Mouse (Mus musculus) hindbrain, embryonic 13.5 days (tissue): ENCODE measurements around the gene Map1b. TPM values are rescaled to one million over a fixed set of nuclear protein-coding genes. Genes with fewer than 3 reads are reported as not detected.
A peak's percentile ranks its signal among the peaks of the same experiment; 100 is the strongest.

Experiments
- ATAC-seq: fragments of 200-750 bp; cut with Nextera tagmentation; 2 replicates; pipeline ENCODE4 v1.8.0; 2017; ENCODE audit warnings: moderate TSS enrichment; ENCODE audit not compliant: low FRiP score
- H3K27ac ChIP-seq: fragments of 300-500 bp; sonication (generic); 2 replicates; pipeline ENCODE4 v1.5.1; 2015; ENCODE audit warnings: inconsistent platforms, mild to moderate bottlenecking, moderate library complexity
- H3K27me3 ChIP-seq: fragments of 300-500 bp; sonication (generic); 2 replicates; pipeline ENCODE4 v1.6.1; 2015; ENCODE audit warnings: mild to moderate bottlenecking, inconsistent platforms
- H3K36me3 ChIP-seq: fragments of 300-500 bp; sonication (generic); 2 replicates; pipeline ENCODE4 v1.6.1; 2015; ENCODE audit warnings: mild to moderate bottlenecking, inconsistent platforms
- H3K4me1 ChIP-seq: fragments of 300-500 bp; sonication (generic); replicated peaks from 2 replicates; pipeline ENCODE4 v1.6.1; 2015; ENCODE audit warnings: inconsistent platforms
- H3K4me2 ChIP-seq: fragments of 300-500 bp; sonication (generic); 2 replicates; pipeline ENCODE4 v1.6.1; 2015; ENCODE audit warnings: inconsistent platforms, mild to moderate bottlenecking, moderate library complexity
- H3K4me3 ChIP-seq: fragments of 300-500 bp; sonication (generic); 2 replicates; pipeline ENCODE4 v1.5.1; 2015; ENCODE audit warnings: mild to moderate bottlenecking, inconsistent platforms
- H3K9ac ChIP-seq: fragments of 300-500 bp; sonication (generic); 2 replicates; pipeline ENCODE4 v1.6.1; 2015; ENCODE audit warnings: mild to moderate bottlenecking, inconsistent platforms
- H3K9me3 ChIP-seq: fragments of 300-500 bp; sonication (generic); 2 replicates; pipeline ENCODE4 v1.6.1; 2016; ENCODE audit warnings: inconsistent platforms
- WGBS: fragments of 180-500 bp; shearing (Covaris S2); methylation state at CpG from one replicate; pipeline ENCODE4 v1.1.7; 2015; 5-methylcytosine and 5-hydroxymethylcytosine counted together
- polyA plus RNA-seq: library from polyadenylated mRNA; unstranded; fragments of >200 nt; fragmentation: Nextera tagmentation; extraction: Ambion mirVana; gene quantifications from 2 replicates; pipeline ENCODE4 v1.2.1, GENCODE M21; 2015

Gene Map1b
- polyA plus RNA-seq, 1 experiment from 2014 or later, result 2,103 TPM

GRCm38 (mm10) chr13:99501393-99501792 lies 14.9 kb downstream of the Map1b start:
- Histone ChIP-seq H3K9me3 (no peaks in the 10 kb centered on the region), H3K27ac (peak overlapping the region; percentile 77), H3K4me1 (peaks cover 83% of the 10 kb centered on the region), H3K4me2 (peak overlapping the region; percentile 38), H3K4me3 (0 out of 2 replicates have a peak overlapping the region, but pooled peaks have one; percentile 1), H3K36me3 (peaks cover 48% of the 10 kb centered on the region), H3K27me3 (no peaks in the 10 kb centered on the region), H3K9ac (peak overlapping the region; percentile 60)
- WGBS, result 15% methylated on average over 7 of the region's 7 CpGs
- ATAC-seq, result no peak

GRCm38 (mm10) chr13:99500609-99501008 lies 15.7 kb downstream of the Map1b start:
- H3K9me3 ChIP-seq, result no peaks in the 10 kb centered on the region
- 71% methylated on average over 3 of the region's 3 CpGs for WGBS
- peaks cover 85% of the 10 kb centered on the region for H3K4me1 ChIP-seq
- H3K27ac ChIP-seq, result peak overlapping the region; percentile 77
- peak overlapping the region; percentile 38; the same call in 1 of the 2 replicates for H3K4me2 ChIP-seq
- H3K27me3 ChIP-seq, result no peaks in the 10 kb centered on the region
- no peak overlapping the region for H3K4me3 ChIP-seq
- no peak for ATAC-seq
- peak overlapping the region; percentile 46; the same call in 1 of the 2 replicates for H3K9ac ChIP-seq
- H3K36me3 ChIP-seq, result peaks cover 40% of the 10 kb centered on the region

- H3K4me2 ChIP-seq, result no peak overlapping the region
- no peak for ATAC-seq
- no peak overlapping the region for H3K9ac ChIP-seq
- peaks cover 84% of the 10 kb centered on the region for H3K4me1 ChIP-seq
- no peaks in the 10 kb centered on the region for H3K9me3 ChIP-seq
- 42% methylated on average over 9 of the region's 9 CpGs for WGBS
- H3K4me3 ChIP-seq, result no peak overlapping the region
- peak overlapping the region; percentile 55; the same call in 1 of the 2 replicates for H3K27ac ChIP-seq
- H3K36me3 ChIP-seq, result peaks cover 35% of the 10 kb centered on the region
- no peaks in the 10 kb centered on the region for H3K27me3 ChIP-seq
These were observed 16.6 kb downstream of the Map1b start for GRCm38 (mm10) chr13:99499764-99500163.

GRCm38 (mm10) chr13:99496106-99496505 lies 20.2 kb downstream of the Map1b start:
- Histone ChIP-seq H3K4me2 (no peak overlapping the region), H3K4me3 (no peak overlapping the region), H3K9ac (no peak overlapping the region), H3K9me3 (no peaks in the 10 kb centered on the region), H3K27me3 (no peaks in the 10 kb centered on the region), H3K27ac (no peak overlapping the region), H3K36me3 (peaks cover 29% of the 10 kb centered on the region), H3K4me1 (peaks cover 84% of the 10 kb centered on the region)
- no peak for ATAC-seq
- 83% methylated on average over 7 of the region's 7 CpGs for WGBS

DNA sequence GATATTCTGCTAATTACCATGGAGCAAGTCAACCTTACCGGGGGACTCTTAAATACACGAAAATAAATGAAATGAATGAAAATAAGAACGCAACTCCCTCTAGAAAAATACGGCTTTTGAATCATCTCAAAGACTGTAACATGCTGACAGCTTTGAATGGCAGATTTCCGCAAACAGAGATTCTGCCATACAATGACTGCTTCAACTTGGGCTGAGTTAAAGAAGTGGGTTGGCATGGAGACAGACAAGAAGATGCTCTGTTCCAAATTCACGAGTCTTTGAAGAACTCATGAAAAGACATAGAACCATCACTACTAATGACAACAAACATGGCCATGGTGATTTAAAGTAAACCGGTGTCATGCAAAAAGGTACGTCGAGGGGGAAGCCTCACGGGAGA lies 21.9 kb downstream of the Map1b start:
- peaks cover 33% of the 10 kb centered on the region for H3K36me3 ChIP-seq
- no peaks in the 10 kb centered on the region for H3K27me3 ChIP-seq
- ATAC-seq, result no peak
- H3K4me3 ChIP-seq, result no peak overlapping the region
- no peak overlapping the region for H3K9ac ChIP-seq
- no peaks in the 10 kb centered on the region for H3K9me3 ChIP-seq
- no peak overlapping the region; the same call in 1 of the 2 replicates for H3K4me2 ChIP-seq
- no peak overlapping the region for H3K27ac ChIP-seq
- 42% methylated on average over 10 of the region's 10 CpGs for WGBS
- peaks cover 81% of the 10 kb centered on the region for H3K4me1 ChIP-seq

DNA sequence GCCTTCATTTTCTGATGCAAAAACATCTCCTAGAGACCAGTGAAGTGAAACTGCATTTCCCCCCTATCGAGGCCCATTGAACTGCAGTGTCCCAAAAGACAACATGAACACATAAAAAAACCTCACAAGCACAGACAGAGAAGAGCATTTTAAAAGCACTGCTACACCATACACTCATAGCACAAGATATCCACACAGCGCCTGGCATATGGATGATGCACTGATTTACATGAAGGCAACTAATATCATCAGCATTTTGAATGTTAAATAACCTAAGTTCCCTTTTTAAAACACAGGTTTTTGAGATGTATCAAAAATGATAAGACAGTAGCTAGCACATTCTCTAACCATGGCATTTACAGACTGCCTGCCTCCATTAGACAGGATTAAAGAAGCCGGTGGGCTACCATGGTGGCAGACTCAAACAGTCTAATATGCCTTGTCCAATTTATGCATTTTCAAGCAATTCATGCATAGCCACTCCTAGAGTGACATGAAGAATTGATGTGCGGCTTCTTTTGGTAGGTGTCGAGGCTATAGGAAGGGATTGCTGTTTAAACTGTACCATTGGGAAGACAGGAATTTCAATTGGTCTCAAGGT lies 22.9 kb downstream of the Map1b start:
- Histone ChIP-seq H3K4me1 (peaks cover 82% of the 10 kb centered on the region), H3K4me2 (peak overlapping the region; percentile 34; the same call in 1 of the 2 replicates), H3K27ac (peak overlapping the region; percentile 82), H3K4me3 (no peak overlapping the region), H3K9ac (peak overlapping the region; percentile 39), H3K36me3 (peaks cover 38% of the 10 kb centered on the region), H3K9me3 (no peaks in the 10 kb centered on the region), H3K27me3 (no peaks in the 10 kb centered on the region)
- ATAC-seq, result peak; percentile 44; the same call in 1 of the 2 replicates
- 30% methylated on average over 5 of the region's 5 CpGs for WGBS

DNA sequence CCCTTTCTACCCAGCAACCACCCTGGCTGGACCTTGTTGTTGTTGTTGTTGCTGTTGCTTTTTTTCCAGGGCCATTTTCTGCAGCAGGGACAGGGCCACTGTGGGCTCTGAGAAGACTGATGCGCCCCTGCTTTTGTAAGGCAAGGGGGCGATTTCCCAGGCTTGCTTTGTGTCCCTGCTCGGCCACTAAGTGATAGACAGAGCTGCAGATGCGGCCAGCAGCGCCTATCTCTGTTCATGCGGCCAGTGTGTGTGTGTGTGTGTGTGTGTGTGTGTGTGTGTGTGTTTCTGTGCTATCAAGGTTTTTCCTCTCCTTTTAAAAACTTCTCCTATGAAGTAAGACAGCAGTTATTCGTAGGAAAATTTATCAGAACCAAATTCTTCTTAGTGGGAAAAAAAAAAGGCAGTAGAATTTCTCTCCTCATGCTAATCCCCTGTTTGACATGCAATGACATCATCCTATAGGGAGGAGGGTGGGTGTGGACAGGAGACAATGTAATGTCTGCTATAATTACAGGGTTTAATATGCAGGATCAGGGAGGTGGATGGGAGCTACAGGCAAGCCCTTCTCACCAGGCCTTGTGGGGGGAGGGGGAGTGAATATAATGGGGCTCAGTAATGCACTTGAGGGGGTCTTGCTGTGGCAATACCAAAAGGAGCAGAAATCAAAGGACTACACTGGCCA lies 23.6 kb downstream of the Map1b start:
- Histone ChIP-seq H3K9me3 (no peaks in the 10 kb centered on the region), H3K27ac (peak overlapping the region; percentile 82), H3K36me3 (peaks cover 35% of the 10 kb centered on the region), H3K4me3 (no peak overlapping the region), H3K27me3 (no peaks in the 10 kb centered on the region), H3K4me2 (peak overlapping the region; percentile 34), H3K9ac (peak overlapping the region; percentile 39), H3K4me1 (peaks cover 76% of the 10 kb centered on the region)
- 13% methylated on average over 7 of the region's 7 CpGs for WGBS
- ATAC-seq, result peak; percentile 63

DNA sequence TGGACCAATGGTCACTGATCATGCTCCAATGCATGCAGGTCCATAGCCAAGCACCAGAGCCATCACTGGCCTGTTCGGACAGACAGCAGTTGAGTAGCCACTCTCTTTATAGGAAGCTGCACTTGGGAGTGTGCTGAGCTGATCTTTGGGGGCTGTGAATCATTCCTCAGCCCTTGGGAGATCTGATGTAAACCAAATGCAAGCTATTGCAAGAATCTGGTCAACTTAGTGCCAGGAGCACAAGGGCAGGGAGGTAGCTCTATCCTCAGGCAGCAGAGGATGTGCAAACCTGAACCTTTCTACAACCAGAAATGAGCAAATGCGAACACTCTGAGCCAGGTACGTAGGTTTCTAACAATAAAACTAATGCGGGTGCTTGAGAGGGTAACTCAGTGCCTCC lies 26.3 kb downstream of the Map1b start:
- Histone ChIP-seq H3K27me3 (no peaks in the 10 kb centered on the region), H3K27ac (no peak overlapping the region), H3K9ac (no peak overlapping the region), H3K4me1 (peaks cover 82% of the 10 kb centered on the region), H3K4me2 (no peak overlapping the region), H3K36me3 (peaks cover 47% of the 10 kb centered on the region), H3K4me3 (no peak overlapping the region), H3K9me3 (no peaks in the 10 kb centered on the region)
- over 99% methylated on average over 4 of the region's 4 CpGs for WGBS
- no peak for ATAC-seq

DNA sequence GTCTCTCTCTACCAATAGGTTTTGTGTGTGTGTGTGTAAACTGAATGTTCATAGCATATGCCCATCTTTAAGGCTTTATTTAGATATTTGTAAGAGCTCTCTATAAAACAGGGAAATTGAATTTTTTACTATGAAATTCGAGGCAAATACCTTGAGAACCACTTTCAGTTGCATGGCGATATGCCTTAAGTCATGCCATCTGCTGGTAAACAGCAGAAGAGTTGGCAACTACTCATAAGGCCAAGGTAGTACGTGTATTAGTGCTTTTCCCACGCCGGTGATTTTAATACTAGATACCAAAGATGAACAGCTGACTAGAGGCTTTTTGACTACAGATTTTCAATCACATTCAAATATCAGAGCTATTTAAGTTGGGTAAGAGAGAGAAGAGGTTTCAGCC lies 27.2 kb downstream of the Map1b start:
- Histone ChIP-seq H3K9me3 (no peaks in the 10 kb centered on the region), H3K4me2 (no peak overlapping the region), H3K4me3 (no peak overlapping the region), H3K4me1 (peaks cover 80% of the 10 kb centered on the region), H3K36me3 (peaks cover 47% of the 10 kb centered on the region), H3K27me3 (no peaks in the 10 kb centered on the region), H3K9ac (no peak overlapping the region), H3K27ac (no peak overlapping the region)
- ATAC-seq, result no peak
- WGBS, result 92% methylated on average over 5 of the region's 5 CpGs

- peaks cover 40% of the 10 kb centered on the region for H3K36me3 ChIP-seq
- no peak overlapping the region for H3K4me3 ChIP-seq
- H3K4me1 ChIP-seq, result peaks cover 79% of the 10 kb centered on the region
- no peaks in the 10 kb centered on the region for H3K27me3 ChIP-seq
- peak overlapping the region; percentile 66; the same call in 1 of the 2 replicates for H3K27ac ChIP-seq
- H3K9ac ChIP-seq, result no peak overlapping the region
- H3K9me3 ChIP-seq, result no peaks in the 10 kb centered on the region
- 94% methylated on average over 9 of the region's 9 CpGs for WGBS
- no peak overlapping the region for H3K4me2 ChIP-seq
- ATAC-seq, result no peak
These were observed 30.5 kb downstream of the Map1b start for GRCm38 (mm10) chr13:99485861-99486260.

GRCm38 (mm10) chr13:99485331-99485733 lies 31.0 kb downstream of the Map1b start:
- no peak for ATAC-seq
- peaks cover 80% of the 10 kb centered on the region for H3K4me1 ChIP-seq
- no peak overlapping the region for H3K4me2 ChIP-seq
- 83% methylated on average over 7 of the region's 7 CpGs for WGBS
- peak overlapping the region; percentile 66 for H3K27ac ChIP-seq
- no peak overlapping the region for H3K9ac ChIP-seq
- H3K9me3 ChIP-seq, result no peaks in the 10 kb centered on the region
- no peak overlapping the region for H3K4me3 ChIP-seq
- peaks cover 37% of the 10 kb centered on the region for H3K36me3 ChIP-seq
- H3K27me3 ChIP-seq, result no peaks in the 10 kb centered on the region

DNA sequence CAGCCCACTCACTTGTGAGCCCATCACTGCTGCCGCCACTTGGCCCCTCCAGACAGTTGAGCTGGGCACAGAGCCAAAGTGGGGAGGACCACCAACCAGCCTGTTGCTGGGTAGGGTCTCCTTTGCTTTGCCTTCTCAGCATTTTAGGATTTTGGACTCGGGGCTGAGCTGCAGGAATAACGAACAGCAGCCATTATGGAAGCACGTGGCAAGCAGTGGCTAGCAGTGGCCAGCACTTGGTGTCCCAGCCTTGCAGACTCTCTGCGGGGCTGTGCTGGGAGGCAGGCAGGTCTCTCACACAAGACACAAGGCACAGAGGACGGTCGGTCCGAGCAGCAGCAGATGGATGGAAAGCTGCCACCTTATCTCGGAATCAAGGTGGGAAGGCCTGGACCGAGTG lies 31.4 kb downstream of the Map1b start:
- Histone ChIP-seq H3K36me3 (peaks cover 33% of the 10 kb centered on the region), H3K27me3 (no peaks in the 10 kb centered on the region), H3K4me1 (peaks cover 77% of the 10 kb centered on the region), H3K27ac (peak overlapping the region; percentile 66), H3K9me3 (no peaks in the 10 kb centered on the region), H3K4me2 (no peak overlapping the region), H3K9ac (no peak overlapping the region), H3K4me3 (no peak overlapping the region)
- WGBS, result 65% methylated on average over 10 of the region's 10 CpGs
- ATAC-seq, result no peak

GRCm38 (mm10) chr13:99483433-99483832 lies 32.9 kb downstream of the Map1b start:
- no peaks in the 10 kb centered on the region for H3K27me3 ChIP-seq
- H3K27ac ChIP-seq, result no peak overlapping the region
- H3K4me3 ChIP-seq, result no peak overlapping the region
- peaks cover 36% of the 10 kb centered on the region for H3K36me3 ChIP-seq
- H3K4me2 ChIP-seq, result no peak overlapping the region
- no peaks in the 10 kb centered on the region for H3K9me3 ChIP-seq
- peaks cover 78% of the 10 kb centered on the region for H3K4me1 ChIP-seq
- H3K9ac ChIP-seq, result no peak overlapping the region
- ATAC-seq, result no peak
